Mouse (Mus musculus) C2C12 (cell line): Measurements from ENCODE around the gene 1700006A11Rik. TPM values are rescaled to one million over a fixed set of nuclear protein-coding genes. Genes with fewer than 3 reads are reported as not detected.

ENCODE experiments used
- H3K27me3 ChIP-seq: one replicate; pipeline ENCODE4 v1.6.1; 2011; ENCODE audit not compliant: control insufficient read depth, insufficient read depth, insufficient read length
- H3K36me3 ChIP-seq: one replicate; pipeline ENCODE4 v1.6.1; 2011; ENCODE audit not compliant: control insufficient read depth, insufficient read depth
- H3K4me3 ChIP-seq: one replicate; pipeline ENCODE4 v1.5.1; 2011; ENCODE audit warnings: mild to moderate bottlenecking, control low read depth; ENCODE audit not compliant: poor library complexity, insufficient read depth, severe bottlenecking
- H3K79me2 ChIP-seq: one replicate; pipeline ENCODE4 v1.6.1; 2011; ENCODE audit not compliant: control insufficient read depth, insufficient read depth
- H3K79me3 ChIP-seq: one replicate; pipeline ENCODE4 v1.6.1; 2011; ENCODE audit warnings: low read depth, control low read depth
- H3ac ChIP-seq: one replicate; pipeline ENCODE3; 2011; ENCODE audit warnings: low read depth; ENCODE audit not compliant: control insufficient read depth, insufficient read length
- CEBPB ChIP-seq: IDR thresholded peaks from one replicate; pipeline ENCODE4 v1.6.1; 2011; ENCODE audit warnings: low read depth, mild to moderate bottlenecking, control low read depth, moderate library complexity
- CTCF ChIP-seq: IDR thresholded peaks from one replicate; pipeline ENCODE4 v1.5.1; 2011; ENCODE audit not compliant: control insufficient read depth, insufficient read depth, insufficient read length
- FOSL1 ChIP-seq: IDR thresholded peaks from one replicate; pipeline ENCODE4 v1.8.0; 2011; ENCODE audit warnings: mild to moderate bottlenecking, low read length; ENCODE audit not compliant: poor library complexity, insufficient read depth, severe bottlenecking
- MAX ChIP-seq: IDR thresholded peaks from one replicate; pipeline ENCODE4 v1.6.1; 2011; ENCODE audit warnings: mild to moderate bottlenecking, control low read depth
- MYOD1 ChIP-seq: IDR thresholded peaks from one replicate; pipeline ENCODE4 v1.6.1; 2011; ENCODE audit warnings: low read depth; ENCODE audit not compliant: control insufficient read depth, insufficient read length
- MYOG ChIP-seq: IDR thresholded peaks from one replicate; pipeline ENCODE4 v1.6.1; 2011; ENCODE audit not compliant: control insufficient read depth, insufficient read length; ENCODE audit errors: extremely low read depth
- USF1 ChIP-seq: IDR thresholded peaks from one replicate; pipeline ENCODE4 v1.6.1; 2011; ENCODE audit warnings: low read depth, mild to moderate bottlenecking, control low read depth, moderate library complexity
- polyA plus RNA-seq: library from polyadenylated mRNA; unstranded; fragments of >200 nt; fragmentation: generic; extraction: Trizol; gene quantifications from one replicate; pipeline ENCODE4 v1.2.1, GENCODE M21; 2012; ENCODE audit warnings: missing spikeins

The 1700006A11Rik gene
- polyA plus RNA-seq, 1 experiment = not detected

- TF ChIP-seq MYOD1 (no peak), CTCF (no peak), MYOG (no peak), CEBPB (no peak), FOSL1 (no peak), USF1 (no peak), MAX (no peak)
- Histone ChIP-seq H3K79me3 (no peaks in the 10 kb centered on the region), H3ac (no peak overlapping the region), H3K4me3 (no peak overlapping the region), H3K27me3 (no peaks in the 10 kb centered on the region), H3K36me3 (no peaks in the 10 kb centered on the region), H3K79me2 (no peaks in the 10 kb centered on the region)
Observed at GRCm38 (mm10) chr3:124372031-124372430, 53.8 kb downstream of the 1700006A11Rik start.

GRCm38 (mm10) chr3:124357533-124357932 is 68.3 kb downstream of the 1700006A11Rik start:
- Histone ChIP-seq H3K36me3 (no peaks in the 10 kb centered on the region), H3K4me3 (no peak overlapping the region), H3ac (no peak overlapping the region), H3K27me3 (no peaks in the 10 kb centered on the region), H3K79me3 (no peaks in the 10 kb centered on the region), H3K79me2 (no peaks in the 10 kb centered on the region)
- TF ChIP-seq CEBPB (no peak), MAX (no peak), MYOG (no peak), FOSL1 (no peak), USF1 (no peak), CTCF (no peak), MYOD1 (no peak)

Other genes with a start within 250 kb of the 1700006A11Rik start
- gene Tram1l1, start 105.2 kb downstream of the 1700006A11Rik start, polyA plus RNA-seq = 4.9 TPM
- not detected for gene 1700003H04Rik, start 155.1 kb upstream of the 1700006A11Rik start, polyA plus RNA-seq